Mouse (Mus musculus) limb, embryonic 14.5 days (tissue): ENCODE results near the gene Khdc4. TPM values are rescaled to one million over a fixed set of nuclear protein-coding genes. Genes with fewer than 3 reads are reported as not detected.
A peak's percentile ranks its signal among the peaks of the same experiment; 100 is the strongest.

Experiments used
- ATAC-seq: fragments of 200-750 bp; cut with Nextera tagmentation; 2 replicates; pipeline ENCODE4 v1.8.0; 2017; ENCODE audit warnings: low read depth, moderate number of reproducible peaks, moderate TSS enrichment; ENCODE audit not compliant: low FRiP score
- DNase-seq: peaks from one replicate; pipeline ENCODE4 v3.0.0-alpha.2; 2015; ENCODE audit warnings: low spot score
- H3K27ac ChIP-seq: fragments of 300-500 bp; sonication (generic); replicated peaks from 2 replicates; pipeline ENCODE4 v1.5.1; 2014; ENCODE audit warnings: low read depth, mild to moderate bottlenecking, low read length, moderate library complexity, mixed read lengths
- H3K27me3 ChIP-seq: fragments of 300-500 bp; sonication (generic); 2 replicates; pipeline ENCODE4 v1.6.1; 2014; ENCODE audit warnings: low read length, mixed read lengths; ENCODE audit not compliant: control insufficient read depth, insufficient read depth
- H3K36me3 ChIP-seq: fragments of 300-500 bp; sonication (generic); 2 replicates; pipeline ENCODE4 v1.6.1; 2014; ENCODE audit warnings: mild to moderate bottlenecking, low read length, moderate library complexity, mixed read lengths; ENCODE audit not compliant: control insufficient read depth, insufficient read depth
- H3K4me1 ChIP-seq: fragments of 300-500 bp; sonication (generic); 2 replicates; pipeline ENCODE4 v1.6.1; 2014; ENCODE audit warnings: antibody characterized with exemption, low read length, mixed read lengths; ENCODE audit not compliant: control insufficient read depth, insufficient read depth
- H3K4me2 ChIP-seq: fragments of 300-500 bp; sonication (generic); replicated peaks from 2 replicates; pipeline ENCODE4 v1.6.1; 2014; ENCODE audit warnings: low read depth, mild to moderate bottlenecking, low read length, moderate library complexity; ENCODE audit not compliant: severe bottlenecking
- H3K4me3 ChIP-seq: fragments of 300-500 bp; sonication (generic); replicated peaks from 2 replicates; pipeline ENCODE4 v1.5.1; 2014; ENCODE audit warnings: low read length
- H3K9ac ChIP-seq: fragments of 300-500 bp; sonication (generic); 2 replicates; pipeline ENCODE4 v1.6.1; 2014; ENCODE audit warnings: mild to moderate bottlenecking, low read depth, low read length, moderate library complexity; ENCODE audit not compliant: severe bottlenecking
- H3K9me3 ChIP-seq: fragments of 300-500 bp; sonication (generic); 2 replicates; pipeline ENCODE4 v1.6.1; 2016; ENCODE audit warnings: low read length; ENCODE audit not compliant: control insufficient read depth
- POLR2A ChIP-seq: fragments of 200-500 bp; IDR thresholded peaks from 2 replicates; pipeline ENCODE4 v1.8.0; 2012; ENCODE audit warnings: inconsistent platforms, mild to moderate bottlenecking, moderate library complexity, borderline replicate concordance; ENCODE audit not compliant: insufficient read depth, insufficient read length; ENCODE audit errors: extremely low read depth
- WGBS: fragments of 180-500 bp; shearing (Covaris S2); extraction: QIAGEN DNeasy Blood & Tissue Kit; methylation state at CpG from one replicate; pipeline ENCODE4 v1.1.7; 2014; 5-methylcytosine and 5-hydroxymethylcytosine counted together
- polyA plus RNA-seq, 2 experiments: library from polyadenylated mRNA; depleted of rRNA in 1 of 2; stranded (reverse) in 1 of 2; unstranded in 1 of 2; fragments of >200 nt; fragmentation: Nextera tagmentation in 1 of 2; extraction: Ambion mirVana in 1 of 2; gene quantifications; 2 replicates each; pipeline versions ENCODE4 v1.2.1 to v1.2.3; 2012 to 2014

The Khdc4 gene
- polyA plus RNA-seq, 2 experiments = 78.0 to 144 TPM

DNA sequence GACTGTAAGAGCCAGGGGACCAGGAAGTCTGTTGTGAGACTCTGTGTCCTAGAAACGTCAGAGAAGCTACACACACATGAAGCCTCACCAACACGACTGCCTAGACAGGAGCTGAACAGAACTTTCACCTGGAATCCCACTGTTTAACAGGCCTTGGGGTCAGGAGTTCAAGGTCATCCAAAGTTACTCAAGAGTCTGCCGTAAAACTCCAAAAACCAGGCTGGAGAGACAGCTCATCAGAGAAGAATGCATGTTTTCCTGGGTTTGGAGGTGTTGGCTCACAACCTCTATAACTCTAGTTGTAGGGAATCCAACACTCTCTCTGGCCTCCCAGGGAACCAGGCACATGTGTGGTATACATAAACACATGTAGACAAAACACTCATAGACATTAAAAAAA is 69.9 kb downstream of the Khdc4 start:
- Histone ChIP-seq H3K9ac (no peak overlapping the region), H3K4me2 (no peak overlapping the region), H3K27me3 (no peaks in the 10 kb centered on the region), H3K27ac (no peak overlapping the region), H3K36me3 (peaks cover 13% of the 10 kb centered on the region), H3K9me3 (no peaks in the 10 kb centered on the region), H3K4me1 (no peaks in the 10 kb centered on the region), H3K4me3 (no peak overlapping the region)
- DNase-seq (no peak), ATAC-seq (no peak)
- TF ChIP-seq POLR2A = no peak
- WGBS = 49% methylated on average over 3 of the region's 3 CpGs

DNA sequence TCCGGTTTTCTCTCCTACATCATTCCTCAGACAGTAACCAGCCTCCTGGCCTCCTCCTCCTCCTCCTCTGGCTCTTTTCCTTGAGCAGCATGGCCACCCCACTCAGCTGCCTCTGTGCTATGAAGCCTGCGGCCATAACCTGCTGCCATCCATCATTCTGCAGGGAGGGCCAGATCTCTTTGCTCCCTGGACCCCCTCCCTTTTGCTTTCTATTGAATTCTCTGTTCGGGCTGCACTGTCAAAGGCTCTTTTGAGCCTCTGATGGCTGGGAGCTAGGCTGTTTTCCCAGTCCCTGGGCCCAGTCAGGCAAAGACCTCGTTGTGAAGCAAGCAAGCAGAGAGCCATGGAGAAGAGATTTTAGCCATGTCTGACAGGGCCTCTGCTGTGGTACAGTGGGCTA is 70.7 kb downstream of the Khdc4 start:
- no peak overlapping the region for H3K4me3 ChIP-seq
- no peaks in the 10 kb centered on the region for H3K4me1 ChIP-seq
- H3K36me3 ChIP-seq = peaks cover 14% of the 10 kb centered on the region
- no peaks in the 10 kb centered on the region for H3K27me3 ChIP-seq
- H3K27ac ChIP-seq = no peak overlapping the region; the same call in 1 of the 2 replicates
- 56% methylated on average over 4 of the region's 4 CpGs for WGBS
- no peaks in the 10 kb centered on the region for H3K9me3 ChIP-seq
- H3K9ac ChIP-seq = no peak overlapping the region
- no peak for DNase-seq
- no peak for TF ChIP-seq POLR2A
- ATAC-seq = no peak
- H3K4me2 ChIP-seq = no peak overlapping the region

DNA sequence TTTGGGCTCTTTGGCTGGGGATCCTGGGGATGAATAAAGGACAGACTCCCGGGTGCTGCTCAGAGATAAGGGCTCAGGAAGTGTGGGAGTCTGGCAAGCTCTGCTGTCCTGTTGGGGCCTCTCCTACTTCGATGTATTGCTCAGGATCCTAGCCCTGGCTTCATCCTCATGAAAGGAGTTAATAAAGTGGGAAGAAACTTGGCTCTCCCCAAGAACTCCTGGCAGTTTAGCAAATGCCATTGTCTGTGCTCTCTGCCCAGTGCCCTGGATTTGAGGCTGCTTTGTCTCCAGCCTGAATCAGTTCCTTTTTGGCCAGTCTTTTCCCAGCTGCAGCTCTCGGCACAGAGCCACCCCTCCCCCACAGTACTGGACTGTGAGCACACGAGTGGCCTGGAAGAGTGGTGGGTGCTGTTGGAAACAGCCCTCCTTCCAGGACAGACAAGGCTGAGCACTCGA is 72.5 kb downstream of the Khdc4 start:
- Histone ChIP-seq H3K9ac (no peak overlapping the region), H3K27me3 (no peaks in the 10 kb centered on the region), H3K27ac (peak overlapping the region; percentile 41; the same call in 1 of the 2 replicates), H3K4me1 (no peaks in the 10 kb centered on the region), H3K4me2 (no peak overlapping the region), H3K4me3 (no peak overlapping the region), H3K9me3 (no peaks in the 10 kb centered on the region), H3K36me3 (peaks cover 19% of the 10 kb centered on the region)
- 15% methylated on average over 5 of the region's 5 CpGs for WGBS
- TF ChIP-seq POLR2A = no peak
- ATAC-seq (peak; percentile 33; the same call in 1 of the 2 replicates), DNase-seq (peak; percentile 5)

DNA sequence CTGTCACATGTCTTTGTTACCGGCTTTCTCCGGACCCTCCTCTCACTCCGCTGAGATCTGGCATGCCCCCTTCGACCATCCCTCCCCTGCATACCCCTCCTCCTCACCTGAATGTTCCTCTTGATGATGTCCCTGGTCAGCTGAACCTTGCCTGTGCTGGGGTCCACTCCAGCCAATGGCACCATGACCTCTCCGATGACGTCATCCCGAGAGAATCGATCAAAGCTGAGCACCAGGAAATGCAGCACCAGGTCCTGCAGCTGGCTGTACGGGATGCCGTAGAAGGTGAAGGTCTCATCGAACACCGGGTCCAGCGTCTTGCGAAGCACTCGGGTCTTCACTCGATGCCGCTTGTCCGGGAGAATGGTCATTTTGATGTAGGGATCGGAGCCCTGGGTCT is 76.0 kb downstream of the Khdc4 start:
- Histone ChIP-seq H3K4me2 (no peak overlapping the region), H3K27me3 (no peaks in the 10 kb centered on the region), H3K27ac (no peak overlapping the region), H3K9me3 (no peaks in the 10 kb centered on the region), H3K4me3 (no peak overlapping the region), H3K9ac (no peak overlapping the region), H3K36me3 (peaks cover 19% of the 10 kb centered on the region), H3K4me1 (no peaks in the 10 kb centered on the region)
- 93% methylated on average over 19 of the region's 19 CpGs for WGBS
- TF ChIP-seq POLR2A = no peak
- DNase-seq = no peak
- no peak for ATAC-seq

DNA sequence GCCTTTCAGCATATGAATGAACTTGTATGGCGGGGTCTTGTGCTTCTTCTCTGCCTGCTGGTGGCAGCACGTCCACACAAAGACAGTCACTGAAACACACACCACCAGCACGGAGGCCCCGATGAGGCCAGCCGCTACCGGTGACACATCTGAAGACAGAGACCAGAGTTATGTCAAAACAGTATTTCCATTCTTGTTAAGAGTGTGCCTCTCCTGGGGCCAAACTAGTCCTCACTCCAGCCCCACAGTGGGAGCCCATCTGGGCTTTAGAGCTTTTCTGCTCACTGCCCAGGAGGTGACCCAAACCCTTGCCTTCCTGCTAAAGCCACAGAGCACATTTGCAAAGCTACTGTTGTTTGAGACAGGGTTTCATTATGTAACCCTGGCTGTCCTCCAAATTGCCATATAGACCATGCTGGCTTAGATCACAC is 76.8 kb downstream of the Khdc4 start:
- no peaks in the 10 kb centered on the region for H3K27me3 ChIP-seq
- H3K9me3 ChIP-seq = no peaks in the 10 kb centered on the region
- no peak overlapping the region for H3K4me3 ChIP-seq
- H3K4me1 ChIP-seq = no peaks in the 10 kb centered on the region
- H3K9ac ChIP-seq = no peak overlapping the region
- DNase-seq (no peak), ATAC-seq (no peak)
- 81% methylated on average over 6 of the region's 6 CpGs for WGBS
- no peak overlapping the region for H3K27ac ChIP-seq
- peaks cover 14% of the 10 kb centered on the region for H3K36me3 ChIP-seq
- H3K4me2 ChIP-seq = no peak overlapping the region
- no peak for TF ChIP-seq POLR2A

Other genes with a start within 250 kb of the Khdc4 start
- 13.5 and 16.0 TPM in 2 replicates for gene Sema4a, start 224.6 kb upstream of the Khdc4 start, polyA plus RNA-seq (2012; rRNA removed)
- 12.9 and 14.4 TPM in 2 replicates for gene Sema4a, start 224.6 kb upstream of the Khdc4 start, polyA plus RNA-seq (2014; fragmentation: Nextera tagmentation; extraction: Ambion mirVana)
- gene Lmna, start 175.8 kb upstream of the Khdc4 start, polyA plus RNA-seq (2012; rRNA removed) = 238 and 364 TPM in 2 replicates
- 378 and 402 TPM in 2 replicates for gene Lmna, start 175.8 kb upstream of the Khdc4 start, polyA plus RNA-seq (2014; fragmentation: Nextera tagmentation; extraction: Ambion mirVana)
- gene Mex3a, start 153.4 kb upstream of the Khdc4 start, polyA plus RNA-seq (2012; rRNA removed) = 49.3 and 60.8 TPM in 2 replicates
- gene Mex3a, start 153.4 kb upstream of the Khdc4 start, polyA plus RNA-seq (2014; fragmentation: Nextera tagmentation; extraction: Ambion mirVana) = 26.7 and 33.1 TPM in 2 replicates
- 27.0 and 35.0 TPM in 2 replicates for gene Rab25, start 137.5 kb upstream of the Khdc4 start, polyA plus RNA-seq (2012; rRNA removed)
- 52.7 and 70.4 TPM in 2 replicates for gene Rab25, start 137.5 kb upstream of the Khdc4 start, polyA plus RNA-seq (2014; fragmentation: Nextera tagmentation; extraction: Ambion mirVana)
- 92.5 and 117 TPM in 2 replicates for gene Lamtor2, start 132.7 kb upstream of the Khdc4 start, polyA plus RNA-seq (2012; rRNA removed)
- gene Lamtor2, start 132.7 kb upstream of the Khdc4 start, polyA plus RNA-seq (2014; fragmentation: Nextera tagmentation; extraction: Ambion mirVana) = 100 and 103 TPM in 2 replicates
- 90.4 and 112 TPM in 2 replicates for gene Ubqln4, start 132.0 kb upstream of the Khdc4 start, polyA plus RNA-seq (2012; rRNA removed)
- 52.5 and 57.8 TPM in 2 replicates for gene Ubqln4, start 132.0 kb upstream of the Khdc4 start, polyA plus RNA-seq (2014; fragmentation: Nextera tagmentation; extraction: Ambion mirVana)
- 422 and 466 TPM in 2 replicates for gene Ssr2, start 109.9 kb upstream of the Khdc4 start, polyA plus RNA-seq (2012; rRNA removed)
- gene Ssr2, start 109.9 kb upstream of the Khdc4 start, polyA plus RNA-seq (2014; fragmentation: Nextera tagmentation; extraction: Ambion mirVana) = 307 and 325 TPM in 2 replicates
- gene Arhgef2, start 79.8 kb upstream of the Khdc4 start, polyA plus RNA-seq (2012; rRNA removed) = 81.9 and 105 TPM in 2 replicates
- 84.7 and 94.8 TPM in 2 replicates for gene Arhgef2, start 79.8 kb upstream of the Khdc4 start, polyA plus RNA-seq (2014; fragmentation: Nextera tagmentation; extraction: Ambion mirVana)
- not detected in 2 replicates for gene Rxfp4, start 32.7 kb upstream of the Khdc4 start, polyA plus RNA-seq (2012; rRNA removed)
- 0.15 TPM in 1 of 2 replicates, not detected in the other for gene Rxfp4, start 32.7 kb upstream of the Khdc4 start, polyA plus RNA-seq (2014; fragmentation: Nextera tagmentation; extraction: Ambion mirVana)
- gene Rit1, start 31.0 kb downstream of the Khdc4 start, polyA plus RNA-seq (2012; rRNA removed) = 46.8 and 47.4 TPM in 2 replicates
- 62.4 and 64.3 TPM in 2 replicates for gene Rit1, start 31.0 kb downstream of the Khdc4 start, polyA plus RNA-seq (2014; fragmentation: Nextera tagmentation; extraction: Ambion mirVana)
- gene Syt11, start 89.4 kb downstream of the Khdc4 start, polyA plus RNA-seq (2012; rRNA removed) = 15.3 and 17.5 TPM in 2 replicates
- 13.9 and 20.8 TPM in 2 replicates for gene Syt11, start 89.4 kb downstream of the Khdc4 start, polyA plus RNA-seq (2014; fragmentation: Nextera tagmentation; extraction: Ambion mirVana)
- 29.0 and 29.9 TPM in 2 replicates for gene Gon4l, start 149.4 kb downstream of the Khdc4 start, polyA plus RNA-seq (2012; rRNA removed)
- 14.2 and 15.9 TPM in 2 replicates for gene Gon4l, start 149.4 kb downstream of the Khdc4 start, polyA plus RNA-seq (2014; fragmentation: Nextera tagmentation; extraction: Ambion mirVana)
- 49.9 and 57.8 TPM in 2 replicates for gene Msto1, start 228.2 kb downstream of the Khdc4 start, polyA plus RNA-seq (2012; rRNA removed)
- gene Msto1, start 228.2 kb downstream of the Khdc4 start, polyA plus RNA-seq (2014; fragmentation: Nextera tagmentation; extraction: Ambion mirVana) = 43.0 and 47.0 TPM in 2 replicates